13 mouse cellular contexts compared by ENCODE assay signal in the genomic region with DNA sequence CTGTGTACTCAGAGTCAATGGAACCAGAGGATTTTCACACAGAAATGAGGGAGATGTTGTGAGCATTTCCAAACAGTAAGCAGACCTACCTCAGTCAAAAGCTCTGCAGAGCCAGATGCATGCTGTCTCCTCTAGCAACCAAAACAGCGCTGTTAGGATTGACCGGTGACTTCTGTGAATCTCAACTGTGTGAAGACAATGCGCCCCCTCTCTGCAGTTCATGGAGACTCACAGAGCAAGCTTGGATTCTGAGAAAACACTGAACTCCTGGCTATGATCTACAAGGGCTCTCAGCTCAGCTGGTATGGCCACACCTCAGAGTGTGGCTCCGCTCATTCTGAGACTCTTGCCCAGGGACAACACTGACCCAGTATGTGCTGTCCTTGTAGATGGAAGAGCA. TPM values are rescaled to one million over a fixed set of nuclear protein-coding genes. Genes with fewer than 3 reads are reported as not detected.
DNase-seq lines count a peak whose midpoint lies in the region; ATAC-seq and TF ChIP-seq lines count a peak whose summit lies in the region.
"Had no signal": no experiment of that assay in that cellular context is flagged by ENCODE, and none has a peak within 500 bp of the region (broad histone marks: within the 10 kb centered on the region; RNA-seq: fewer than 3 reads in every experiment).

No protein-coding gene starts in this region.

- H3K4me3 ChIP-seq in hindbrain, embryonic 11.5 days (ENCODE audit: low read depth, low read length) = no peak overlapping the region
- H3K4me3 ChIP-seq in hindbrain, embryonic 14.5 days (replicated peaks; ENCODE audit: low read length) = no peak overlapping the region
- no peak overlapping the region for H3K4me3 ChIP-seq in lung, postnatal 0 days (ENCODE audit: low read depth, low read length)
- no peak overlapping the region for H3K4me3 ChIP-seq in cortical plate, adult 2 months (ENCODE audit: insufficient read depth, low read length)
- H3K4me3 ChIP-seq in stomach, embryonic 14.5 days (ENCODE audit: low read depth, low read length) = no peak overlapping the region
- H3K4me3 ChIP-seq: embryonic facial prominence, embryonic 12.5 days; limb, embryonic 13.5 days; midbrain, embryonic 10.5 days; neural tube, embryonic 13.5 days had no signal

- no peak for ATAC-seq in hindbrain, embryonic 11.5 days (ENCODE audit: low FRiP score)
- ATAC-seq in hindbrain, embryonic 14.5 days (ENCODE audit: low FRiP score) = no peak
- ATAC-seq in lung, postnatal 0 days = peak; percentile 69
- peak; percentile 53; the same call in 1 of the 2 replicates for ATAC-seq in stomach, embryonic 14.5 days (ENCODE audit: insufficient number of reproducible peaks, insufficient read depth, low FRiP score, low read depth)
- ATAC-seq: forebrain, embryonic 16.5 days had no signal

- no peak overlapping the region for H3K27ac ChIP-seq in hindbrain, embryonic 11.5 days (ENCODE audit: low read depth, low read length)
- H3K27ac ChIP-seq in hindbrain, embryonic 14.5 days = no peak overlapping the region
- H3K27ac ChIP-seq in lung, postnatal 0 days (ENCODE audit: low read length) = no peak overlapping the region
- H3K27ac ChIP-seq in cortical plate, adult 2 months (ENCODE audit: insufficient read depth, low read length) = no peak overlapping the region
- peak overlapping the region; percentile 30; the same call in 1 of the 2 replicates for H3K27ac ChIP-seq in stomach, embryonic 14.5 days (ENCODE audit: low read length)
- H3K27ac ChIP-seq: embryonic facial prominence, embryonic 12.5 days; limb, embryonic 13.5 days; midbrain, embryonic 10.5 days; neural tube, embryonic 13.5 days had no signal

- TF ChIP-seq EP300 in lung, postnatal 0 days (IDR thresholded peaks at IDR 0.05) = no peak

- H3K9me3 ChIP-seq in hindbrain, embryonic 11.5 days (ENCODE audit: control insufficient read depth, low read length) = no peaks in the 10 kb centered on the region
- H3K9me3 ChIP-seq in hindbrain, embryonic 14.5 days (ENCODE audit: control insufficient read depth, low read length) = no peaks in the 10 kb centered on the region
- no peaks in the 10 kb centered on the region for H3K9me3 ChIP-seq in lung, postnatal 0 days (ENCODE audit: low read length)
- H3K9me3 ChIP-seq in stomach, embryonic 14.5 days (ENCODE audit: control insufficient read depth, low read depth, low read length) = no peaks in the 10 kb centered on the region
- H3K9me3 ChIP-seq: embryonic facial prominence, embryonic 12.5 days; limb, embryonic 13.5 days; midbrain, embryonic 10.5 days; neural tube, embryonic 13.5 days had no signal

- H3K4me1 ChIP-seq in hindbrain, embryonic 11.5 days (replicated peaks; ENCODE audit: control insufficient read depth, insufficient read depth, low read length) = no peaks in the 10 kb centered on the region
- H3K4me1 ChIP-seq in hindbrain, embryonic 14.5 days (replicated peaks; ENCODE audit: control insufficient read depth, insufficient read depth, low read length) = no peaks in the 10 kb centered on the region
- H3K4me1 ChIP-seq in lung, postnatal 0 days (ENCODE audit: insufficient read depth, low read depth, low read length) = no peaks in the 10 kb centered on the region
- no peaks in the 10 kb centered on the region for H3K4me1 ChIP-seq in cortical plate, adult 2 months (ENCODE audit: control insufficient read depth, insufficient read depth, low read length)
- peaks cover 5% of the 10 kb centered on the region; the same call in 1 of the 2 replicates for H3K4me1 ChIP-seq in stomach, embryonic 14.5 days (ENCODE audit: control insufficient read depth, insufficient read depth, low read length)
- H3K4me1 ChIP-seq: embryonic facial prominence, embryonic 12.5 days; midbrain, embryonic 10.5 days had no signal

- TF ChIP-seq CTCF in lung, postnatal 0 days (IDR thresholded peaks at IDR 0.05) = peak; percentile 69
- peak; percentile 25; the same call in 1 of the 2 replicates for TF ChIP-seq CTCF in cortical plate, adult 2 months (IDR thresholded peaks at IDR 0.05; ENCODE audit: extremely low read depth, insufficient read depth, low read length)

- WGBS in hindbrain, embryonic 11.5 days = 51% methylated on average over 4 of the region's 4 CpGs
- WGBS in hindbrain, embryonic 14.5 days = 47% methylated on average over 4 of the region's 4 CpGs
- 50% methylated on average over 4 of the region's 4 CpGs for WGBS in lung, postnatal 0 days
- 42% methylated on average over 4 of the region's 4 CpGs for WGBS in stomach, embryonic 14.5 days

- TF ChIP-seq POLR2A in cortical plate, adult 2 months (IDR thresholded peaks at IDR 0.05; ENCODE audit: extremely low read depth, insufficient read depth, low read length) = no peak

- no peak overlapping the region for H3K4me2 ChIP-seq in hindbrain, embryonic 11.5 days (replicated peaks; ENCODE audit: low read depth, low read length)
- no peak overlapping the region for H3K4me2 ChIP-seq in hindbrain, embryonic 14.5 days (replicated peaks)
- H3K4me2 ChIP-seq in lung, postnatal 0 days (replicated peaks; ENCODE audit: low read depth, low read length) = no peak overlapping the region
- H3K4me2 ChIP-seq in stomach, embryonic 14.5 days (replicated peaks; ENCODE audit: low read depth, low read length) = no peak overlapping the region
- H3K4me2 ChIP-seq: embryonic facial prominence, embryonic 12.5 days; limb, embryonic 13.5 days; neural tube, embryonic 13.5 days had no signal

- no peak overlapping the region for H3K9ac ChIP-seq in hindbrain, embryonic 11.5 days (ENCODE audit: low read depth, low read length)
- H3K9ac ChIP-seq in hindbrain, embryonic 14.5 days = no peak overlapping the region
- H3K9ac ChIP-seq in lung, postnatal 0 days (replicated peaks; ENCODE audit: low read depth) = no peak overlapping the region
- H3K9ac ChIP-seq in stomach, embryonic 14.5 days (replicated peaks; ENCODE audit: low read depth, low read length) = no peak overlapping the region
- H3K9ac ChIP-seq: embryonic facial prominence, embryonic 12.5 days; limb, embryonic 13.5 days; neural tube, embryonic 13.5 days had no signal

- no peaks in the 10 kb centered on the region for H3K27me3 ChIP-seq in hindbrain, embryonic 11.5 days (ENCODE audit: control insufficient read depth, insufficient read depth, low read length)
- no peaks in the 10 kb centered on the region for H3K27me3 ChIP-seq in hindbrain, embryonic 14.5 days (ENCODE audit: control insufficient read depth, insufficient read depth, low read length)
- no peaks in the 10 kb centered on the region for H3K27me3 ChIP-seq in lung, postnatal 0 days (replicated peaks; ENCODE audit: insufficient read depth, low read length)
- no peaks in the 10 kb centered on the region for H3K27me3 ChIP-seq in stomach, embryonic 14.5 days (ENCODE audit: control insufficient read depth, insufficient read depth, low read length)
- H3K27me3 ChIP-seq: embryonic facial prominence, embryonic 12.5 days; limb, embryonic 13.5 days; neural tube, embryonic 13.5 days had no signal

- peak; percentile 14 for DNase-seq in hindbrain, embryonic 11.5 days (ENCODE audit: low spot score)
- no peak for DNase-seq in hindbrain, embryonic 14.5 days (ENCODE audit: low spot score)
- peak; percentile 64 for DNase-seq in lung, postnatal 0 days (ENCODE audit: low spot score)
- no peak for DNase-seq in lung, postnatal 25 days (ENCODE audit: low spot score)
- no peak for DNase-seq in thymus, postnatal 0 days (ENCODE audit: low spot score)
- DNase-seq: right cerebral cortex, postnatal 25 days had no signal

- no peaks in the 10 kb centered on the region for H3K36me3 ChIP-seq in hindbrain, embryonic 11.5 days (ENCODE audit: control insufficient read depth, insufficient read depth, low read length)
- H3K36me3 ChIP-seq in hindbrain, embryonic 14.5 days (replicated peaks; ENCODE audit: control insufficient read depth, insufficient read depth) = no peaks in the 10 kb centered on the region
- H3K36me3 ChIP-seq in lung, postnatal 0 days (ENCODE audit: insufficient read depth, low read length) = no peaks in the 10 kb centered on the region
- no peaks in the 10 kb centered on the region for H3K36me3 ChIP-seq in stomach, embryonic 14.5 days (ENCODE audit: control insufficient read depth, insufficient read depth, low read length)
- H3K36me3 ChIP-seq: embryonic facial prominence, embryonic 12.5 days; limb, embryonic 13.5 days; midbrain, embryonic 10.5 days; neural tube, embryonic 13.5 days had no signal

RNA-seq across cellular contexts. Expression of a gene that starts 56.3 kb away (rescaled TPM):
- 0.17 and 0.35 TPM in 2 replicates for polyA plus RNA-seq in hindbrain, embryonic 11.5 days (2014; fragmentation: Nextera tagmentation; extraction: Ambion mirVana)
- polyA plus RNA-seq in hindbrain, embryonic 14.5 days (2014; fragmentation: Nextera tagmentation; extraction: Ambion mirVana) = 0.82 and 1.3 TPM in 2 replicates
- 1.7 and 1.9 TPM in 2 replicates for polyA plus RNA-seq in lung, postnatal 0 days (2015; fragmentation: Nextera tagmentation; extraction: Ambion mirVana)
- polyA plus RNA-seq in cortical plate, adult 2 months (2012; rRNA removed) = 0.95 and 1.5 TPM in 2 replicates
- 0.11 and 0.45 TPM in 2 replicates for polyA plus RNA-seq in stomach, embryonic 14.5 days (2014; fragmentation: Nextera tagmentation; extraction: Ambion mirVana)
- polyA plus RNA-seq in thymus, postnatal 0 days (2015; fragmentation: Nextera tagmentation; extraction: Ambion mirVana) = 2.9 and 3.1 TPM in 2 replicates
- polyA plus RNA-seq: midbrain, embryonic 10.5 days had no signal

Comparison
In these comparisons a context has a peak if more than half of its experiments do, and no peak if none do; other contexts are left out.
1. DNase-seq: peak in hindbrain, embryonic 11.5 days (single experiment) and lung, postnatal 0 days (single experiment); none in hindbrain, embryonic 14.5 days (single experiment), lung, postnatal 25 days (single experiment) and thymus, postnatal 0 days (single experiment).
2. ATAC-seq: peak in lung, postnatal 0 days (single experiment) and stomach, embryonic 14.5 days (single experiment); none in hindbrain, embryonic 11.5 days (single experiment) and hindbrain, embryonic 14.5 days (single experiment).